Mouse (Mus musculus) kidney, postnatal 0 days (tissue): ENCODE measurements around the gene Cnnm2. TPM values are rescaled to one million over a fixed set of nuclear protein-coding genes. Genes with fewer than 3 reads are reported as not detected.
A peak's percentile ranks its signal among the peaks of the same experiment; 100 is the strongest.

ENCODE experiments used
- ATAC-seq: fragments of 200-750 bp; cut with Nextera tagmentation; replicated peaks from 2 replicates; pipeline ENCODE4 v1.8.0; 2017; ENCODE audit warnings: low read depth, moderate number of reproducible peaks, moderate TSS enrichment, moderate library complexity; ENCODE audit not compliant: low FRiP score
- DNase-seq: peaks from one replicate; pipeline ENCODE4 v3.0.0-alpha.2; 2016; ENCODE audit warnings: low spot score
- H3K27ac ChIP-seq: fragments of 300-500 bp; sonication (generic); 2 replicates; pipeline ENCODE4 v1.5.1; 2014; ENCODE audit warnings: mild to moderate bottlenecking
- H3K27me3 ChIP-seq: fragments of 300-500 bp; sonication (generic); 2 replicates; pipeline ENCODE4 v1.6.1; 2014; ENCODE audit warnings: low read length, mixed read lengths; ENCODE audit not compliant: insufficient read depth
- H3K36me3 ChIP-seq: fragments of 300-500 bp; sonication (generic); 2 replicates; pipeline ENCODE4 v1.6.1; 2014; ENCODE audit warnings: low read length, mixed read lengths; ENCODE audit not compliant: insufficient read depth
- H3K4me1 ChIP-seq: fragments of 300-500 bp; sonication (generic); replicated peaks from 2 replicates; pipeline ENCODE4 v1.6.1; 2014; ENCODE audit warnings: antibody characterized with exemption, low read length, mixed read lengths; ENCODE audit not compliant: insufficient read depth
- H3K4me2 ChIP-seq: fragments of 300-500 bp; sonication (generic); 2 replicates; pipeline ENCODE4 v1.6.1; 2014; ENCODE audit warnings: mild to moderate bottlenecking, low read length, moderate library complexity, mixed read lengths
- H3K4me3 ChIP-seq: fragments of 300-500 bp; sonication (generic); replicated peaks from 2 replicates; pipeline ENCODE4 v1.5.1; 2014; ENCODE audit warnings: low read depth, low read length
- H3K9ac ChIP-seq: fragments of 300-500 bp; sonication (generic); 2 replicates; pipeline ENCODE4 v1.6.1; 2014; ENCODE audit warnings: low read depth, low read length
- H3K9me3 ChIP-seq: fragments of 300-500 bp; sonication (generic); replicated peaks from 2 replicates; pipeline ENCODE4 v1.6.1; 2016; ENCODE audit warnings: low read length, inconsistent platforms, mixed read lengths
- CTCF ChIP-seq: IDR thresholded peaks from 2 replicates; pipeline ENCODE4 v1.5.1; 2016; ENCODE audit warnings: antibody characterized with exemption, low read depth, mild to moderate bottlenecking, moderate library complexity
- WGBS: fragments of 180-500 bp; shearing (Covaris S2); extraction: QIAGEN DNeasy Blood & Tissue Kit; methylation state at CpG from one replicate; pipeline ENCODE4 v1.1.7; 2014; 5-methylcytosine and 5-hydroxymethylcytosine counted together
- polyA plus RNA-seq: library from polyadenylated mRNA; unstranded; fragments of >200 nt; fragmentation: Nextera tagmentation; extraction: Ambion mirVana; gene quantifications from 2 replicates; pipeline ENCODE4 v1.2.1, GENCODE M21; 2015

The Cnnm2 gene
- polyA plus RNA-seq: 11.0 and 12.0 TPM in 2 replicates

GRCm38 (mm10) chr19:46761247-46761946, at the start of gene Cnnm2:
Cnnm2 (plus strand) TSS chr19:46761596.
- 0 out of 2 replicates have a peak, but pooled peaks cover 3% of the 10 kb centered on the region for H3K4me1 ChIP-seq
- under 1% methylated on average over 57 of the region's 59 CpGs for WGBS
- peak within 1 kb of the TSS; percentile 86 for H3K4me3 ChIP-seq
- H3K36me3 ChIP-seq: no peaks in the 10 kb centered on the region
- no peaks in the 10 kb centered on the region; the same call in 1 of the 2 replicates for H3K27me3 ChIP-seq
- H3K27ac ChIP-seq: peak within 1 kb of the TSS; percentile 87
- no peak; the same call in 1 of the 2 replicates for TF ChIP-seq CTCF
- H3K9me3 ChIP-seq: no peaks in the 10 kb centered on the region
- H3K9ac ChIP-seq: peak within 1 kb of the TSS; percentile 78
- ATAC-seq: peak; percentile 97
- peak; percentile 100 for DNase-seq
- H3K4me2 ChIP-seq: peak within 1 kb of the TSS; percentile 99

- Histone ChIP-seq H3K27me3 (no peaks in the 10 kb centered on the region), H3K4me1 (no peaks in the 10 kb centered on the region)
- ATAC-seq: no peak
Observed at GRCm38 (mm10) chr19:46714234-46714633, 47.2 kb upstream of the Cnnm2 start.

GRCm38 (mm10) chr19:46715016-46715415, 46.4 kb upstream of the Cnnm2 start:
- H3K36me3 ChIP-seq: peaks cover 11% of the 10 kb centered on the region; the same call in 1 of the 2 replicates
- no peaks in the 10 kb centered on the region for H3K27me3 ChIP-seq
- ATAC-seq (no peak), DNase-seq (no peak)
- no peaks in the 10 kb centered on the region for H3K4me1 ChIP-seq
- H3K4me2 ChIP-seq: no peak overlapping the region
- no peaks in the 10 kb centered on the region for H3K9me3 ChIP-seq
- TF ChIP-seq CTCF: no peak
- H3K27ac ChIP-seq: no peak overlapping the region
- no peak overlapping the region for H3K4me3 ChIP-seq
- 70% methylated on average over 8 of the region's 8 CpGs for WGBS
- no peak overlapping the region for H3K9ac ChIP-seq

More at GRCm38 (mm10) chr19:46714234-46714633, 47.2 kb upstream of the Cnnm2 start:
- Histone ChIP-seq H3K36me3 (peaks cover 12% of the 10 kb centered on the region; the same call in 1 of the 2 replicates), H3K4me2 (no peak overlapping the region), H3K4me3 (no peak overlapping the region), H3K9me3 (no peaks in the 10 kb centered on the region), H3K27ac (no peak overlapping the region), H3K9ac (no peak overlapping the region)
- TF ChIP-seq CTCF: no peak
- WGBS: 91% methylated on average over 8 of the region's 8 CpGs
- no peak for DNase-seq

GRCm38 (mm10) chr19:46718150-46718549, 43.2 kb upstream of the Cnnm2 start:
- H3K9ac ChIP-seq: no peak overlapping the region
- peaks cover 21% of the 10 kb centered on the region; the same call in 1 of the 2 replicates for H3K36me3 ChIP-seq
- ATAC-seq: no peak
- no peak overlapping the region for H3K4me2 ChIP-seq
- H3K9me3 ChIP-seq: no peaks in the 10 kb centered on the region
- H3K4me1 ChIP-seq: no peaks in the 10 kb centered on the region
- H3K4me3 ChIP-seq: no peak overlapping the region
- 85% methylated on average over 4 of the region's 4 CpGs for WGBS
- H3K27ac ChIP-seq: no peak overlapping the region
- TF ChIP-seq CTCF: no peak
- DNase-seq: no peak
- no peaks in the 10 kb centered on the region for H3K27me3 ChIP-seq

- ATAC-seq: no peak
- Histone ChIP-seq H3K9me3 (no peaks in the 10 kb centered on the region), H3K36me3 (peaks cover 15% of the 10 kb centered on the region; the same call in 1 of the 2 replicates), H3K9ac (no peak overlapping the region), H3K4me3 (no peak overlapping the region), H3K27ac (no peak overlapping the region), H3K4me1 (no peaks in the 10 kb centered on the region), H3K4me2 (no peak overlapping the region), H3K27me3 (no peaks in the 10 kb centered on the region)
- DNase-seq: no peak
- TF ChIP-seq CTCF: no peak
- 66% methylated on average over 11 of the region's 11 CpGs for WGBS
Observed at GRCm38 (mm10) chr19:46724411-46724810, 37.0 kb upstream of the Cnnm2 start.

GRCm38 (mm10) chr19:46726142-46726541, 35.3 kb upstream of the Cnnm2 start:
- DNase-seq (no peak), ATAC-seq (no peak)
- WGBS: 96% methylated on average over 8 of the region's 8 CpGs
- Histone ChIP-seq H3K4me1 (no peaks in the 10 kb centered on the region), H3K36me3 (peaks cover 7% of the 10 kb centered on the region; the same call in 1 of the 2 replicates), H3K9ac (no peak overlapping the region), H3K27me3 (no peaks in the 10 kb centered on the region), H3K9me3 (no peaks in the 10 kb centered on the region), H3K4me2 (no peak overlapping the region), H3K4me3 (no peak overlapping the region), H3K27ac (no peak overlapping the region)
- no peak for TF ChIP-seq CTCF
